Mouse (Mus musculus): ENCODE measurements around the gene Trf.
"Not testable (repeated sequence)": the region's sequence is repeated elsewhere in the genome, so short reads cannot be mapped to it uniquely, and the experiment has no call there.

Gene Trf

DNA sequence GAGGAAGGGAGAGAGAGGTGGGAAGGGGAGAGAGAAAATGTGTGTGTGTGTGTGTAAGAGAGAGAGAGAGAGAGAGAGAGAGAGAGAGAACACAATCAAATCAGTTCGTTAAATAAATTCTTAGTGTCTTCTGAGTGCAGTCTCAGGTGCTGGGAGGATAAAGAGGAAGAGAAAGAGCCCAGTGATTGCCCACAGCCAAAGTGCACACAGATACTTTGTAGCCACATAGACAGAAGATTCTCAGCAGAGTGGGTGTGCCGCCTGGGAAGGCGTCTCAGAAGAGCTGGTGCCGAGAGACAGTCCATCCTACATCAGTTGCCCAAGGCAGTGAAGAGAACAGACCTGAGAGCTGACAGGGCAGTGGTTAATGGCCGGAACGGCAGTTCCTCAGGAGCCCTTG is 16.0 kb downstream of the Trf start:
- no peak for DNase-seq

- no peak for DNase-seq
Measured at GRCm38 (mm10) chr9:103213631-103214030, 16.6 kb downstream of the Trf start.

GRCm38 (mm10) chr9:103212654-103213420 is 17.4 kb downstream of the Trf start:
- no peak for DNase-seq

- DNase-seq = no peak
Measured at GRCm38 (mm10) chr9:103208802-103209423, 21.3 kb downstream of the Trf start.

- peak; percentile 85 to 87 for DNase-seq
Measured at GRCm38 (mm10) chr9:103207846-103208245, 22.4 kb downstream of the Trf start.

DNA sequence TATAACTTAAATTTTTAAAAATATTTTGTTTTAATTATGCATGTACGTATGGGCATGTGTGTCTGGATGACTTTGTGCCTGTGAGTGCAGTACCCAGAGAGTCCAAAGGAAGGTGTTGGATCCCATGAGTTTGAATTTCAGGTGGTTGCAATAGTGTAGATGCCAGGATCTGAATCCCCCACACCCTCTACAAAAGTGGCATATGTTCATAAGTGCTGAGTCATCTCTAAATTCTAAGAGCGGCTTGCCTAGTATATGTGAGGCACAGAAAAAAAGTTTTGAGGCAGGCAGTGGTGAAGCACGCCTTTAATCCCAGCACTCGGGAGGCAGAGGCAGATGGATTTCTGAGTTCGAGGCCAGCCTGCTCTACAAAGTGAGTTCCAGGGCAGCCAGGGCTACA is 24.5 kb downstream of the Trf start:
- DNase-seq = no peak

DNA sequence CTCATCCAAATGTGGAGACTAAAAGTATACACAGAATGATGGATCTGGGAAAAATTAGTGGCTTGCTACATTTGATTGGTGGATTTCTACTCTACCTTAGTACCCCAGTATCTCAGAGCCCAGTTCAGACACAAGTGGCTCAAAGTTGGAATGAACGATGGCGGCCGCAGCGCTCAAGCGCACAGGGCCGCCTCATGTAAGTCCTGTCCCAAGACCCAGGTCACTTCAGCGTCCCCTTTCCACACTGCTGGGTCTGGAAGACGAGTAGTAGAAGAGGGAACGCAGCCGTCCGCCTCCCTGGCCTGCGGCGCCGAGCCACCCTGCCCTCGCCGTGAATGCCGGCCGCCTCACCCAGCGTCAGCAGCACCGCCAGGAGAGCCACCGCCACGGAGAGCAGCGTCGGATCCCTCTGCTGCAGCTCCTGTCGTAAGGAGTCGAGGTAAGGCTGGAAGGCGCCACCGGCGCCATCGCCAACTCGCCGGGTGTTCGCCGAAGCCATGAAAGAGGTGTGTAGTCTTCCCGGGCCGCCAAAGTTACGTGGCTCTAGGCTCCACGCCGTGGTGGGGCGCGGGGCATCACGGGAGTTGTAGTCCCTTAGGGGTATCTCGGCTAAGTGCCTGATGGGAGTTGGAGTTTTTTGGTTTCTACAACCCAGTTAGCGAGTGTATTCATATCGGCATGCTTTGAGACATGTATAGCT is 28.5 kb downstream of the Trf start, which contains the start of gene Srprb:
Gene Srprb, minus strand, starts transcription at position 577 of the 700 bp plus-strand sequence.
- peak; percentile 94 to 96 for DNase-seq

- DNase-seq = no peak
Measured at GRCm38 (mm10) chr9:103188416-103188815, 41.8 kb downstream of the Trf start.

DNA sequence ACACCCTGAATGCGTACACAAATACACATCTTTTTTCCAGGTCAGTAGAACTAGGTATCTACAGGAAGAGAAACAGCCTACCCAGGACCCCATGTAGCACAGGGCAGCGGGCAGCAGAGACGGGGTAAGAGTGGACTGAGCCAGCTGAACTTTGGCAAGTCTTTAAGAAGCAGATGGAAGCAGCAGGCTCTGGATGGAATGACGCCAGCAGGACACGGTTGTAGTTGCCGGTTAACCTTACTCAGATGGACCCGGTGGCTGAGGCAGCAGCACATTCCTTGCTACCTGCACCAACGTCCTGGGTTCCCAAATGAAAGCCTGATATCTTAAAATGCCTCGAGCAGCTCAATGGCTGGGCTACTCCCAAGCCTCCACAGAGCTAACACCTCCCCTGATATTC is 43.5 kb downstream of the Trf start:
- no peak for DNase-seq

DNA sequence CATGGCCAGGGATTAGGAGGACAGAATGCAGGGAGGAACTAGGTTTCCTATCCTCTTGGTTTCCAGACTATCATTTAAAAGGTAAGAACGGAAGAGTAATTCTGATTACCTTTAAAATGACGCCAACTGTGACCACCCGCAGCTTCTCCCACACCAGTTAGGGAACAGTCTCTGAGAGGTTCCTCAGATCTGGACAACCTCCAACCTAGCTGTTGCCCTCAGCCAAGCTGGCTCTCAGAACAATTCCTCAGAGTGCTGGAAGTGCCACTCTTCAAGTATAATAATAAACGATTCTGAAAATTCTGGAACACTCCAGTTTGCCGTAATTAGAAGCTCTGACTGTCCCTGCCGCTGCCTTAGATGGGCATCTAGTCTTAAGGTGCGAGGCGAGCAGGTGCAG is 44.3 kb downstream of the Trf start:
- no peak for DNase-seq

DNA sequence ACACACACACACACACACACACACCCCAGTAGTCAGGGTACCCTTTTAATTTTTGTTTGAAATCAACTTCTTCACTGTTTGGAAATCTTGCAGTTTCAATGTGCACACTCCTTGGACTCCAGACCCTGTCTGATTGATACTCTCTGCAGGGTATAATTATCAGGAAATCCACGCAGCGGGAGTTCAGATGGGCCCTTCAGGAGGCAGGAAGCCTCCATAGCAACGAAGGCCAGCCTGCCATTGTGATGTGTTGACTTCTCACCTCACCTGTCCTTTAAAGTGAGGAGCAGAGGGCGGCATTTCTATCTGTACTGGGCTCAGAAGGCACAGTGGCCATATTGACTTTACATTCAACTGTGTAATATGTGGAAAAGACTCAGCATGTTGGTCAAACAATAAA is 45.4 kb downstream of the Trf start:
- DNase-seq = no peak

DNA sequence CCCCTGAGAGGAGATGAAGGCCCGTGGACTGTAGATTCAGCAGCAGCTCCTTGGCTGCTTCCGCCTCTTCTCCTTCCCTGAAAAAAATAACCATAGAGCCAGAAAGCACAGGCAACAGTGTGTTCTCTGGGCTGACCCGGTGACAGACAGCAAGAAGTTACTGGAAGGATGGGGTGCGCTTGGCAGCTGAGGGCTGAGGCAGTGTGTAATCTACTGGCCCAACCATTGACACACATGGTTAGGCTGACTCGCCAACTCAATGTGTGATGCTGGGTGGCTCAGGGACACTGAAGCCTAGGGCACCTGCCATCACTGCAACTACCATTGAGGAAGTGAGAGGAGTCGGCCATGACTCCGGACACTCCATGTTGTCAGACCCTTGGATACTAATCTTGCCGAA is 48.4 kb downstream of the Trf start:
- no peak for DNase-seq

DNA sequence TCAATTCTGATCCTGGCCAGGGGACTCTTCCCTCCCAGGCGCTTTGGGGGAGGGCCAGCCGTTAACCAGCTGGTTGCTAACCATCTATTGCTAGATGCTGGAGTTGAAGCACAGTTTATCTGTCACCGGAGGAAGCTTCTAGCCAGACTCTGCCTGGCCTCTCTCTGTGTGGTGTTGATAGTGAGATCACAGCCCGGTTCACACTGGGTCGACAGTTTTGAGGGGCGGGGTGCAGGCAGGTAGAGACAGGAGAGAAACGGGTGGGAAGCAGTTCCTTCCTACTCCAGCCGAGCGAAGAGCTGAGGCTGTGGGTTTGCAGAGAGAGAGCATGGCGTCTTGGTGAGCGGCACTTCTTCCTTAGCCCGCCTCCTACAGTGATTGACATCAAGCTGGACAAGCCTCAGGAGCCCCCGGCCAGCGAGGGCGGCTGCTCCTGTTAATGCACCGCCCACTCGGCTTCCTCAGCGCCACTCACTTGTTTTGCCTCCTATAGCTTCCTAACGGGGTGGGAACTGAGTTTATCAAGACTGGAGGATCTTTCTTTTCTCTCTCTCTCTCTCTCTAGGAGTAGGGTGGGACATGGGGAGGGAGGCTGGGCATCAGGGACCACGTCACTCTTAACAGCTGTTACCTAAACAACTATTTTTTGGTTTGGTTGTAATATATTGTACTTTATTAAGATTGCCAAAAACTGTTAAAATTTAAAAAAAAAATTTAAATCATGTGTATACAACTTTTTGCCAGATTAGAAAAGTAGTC is 49.3 kb downstream of the Trf start:
- DNase-seq = peak; percentile 69 to 72

DNA sequence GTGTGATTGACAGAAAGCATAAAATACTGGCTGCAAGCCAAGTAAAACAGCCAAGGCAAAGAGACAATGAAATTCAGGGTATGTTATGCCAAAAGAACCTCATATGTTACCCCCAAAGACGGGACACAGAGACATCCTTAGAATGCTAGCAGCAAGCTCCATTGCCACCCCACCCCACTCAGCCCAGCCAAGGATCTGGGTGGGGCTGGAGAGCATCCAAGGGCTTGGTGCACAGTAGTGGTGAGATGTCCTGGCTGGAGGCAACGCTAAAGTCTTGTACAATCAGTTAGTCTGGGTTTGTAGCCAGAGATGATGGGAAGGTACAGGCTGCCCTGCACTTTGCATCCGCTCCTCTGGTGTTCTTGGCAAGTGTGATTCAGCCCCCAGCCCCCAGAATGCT is 49.9 kb downstream of the Trf start:
- no peak for DNase-seq

- DNase-seq = no peak
Measured at GRCm38 (mm10) chr9:103175692-103176091, 54.6 kb downstream of the Trf start.

GRCm38 (mm10) chr9:103174771-103175519 is 55.3 kb downstream of the Trf start:
- peak; percentile 15 to 17 for DNase-seq

- DNase-seq = no peak
Measured at GRCm38 (mm10) chr9:103168771-103169170, 61.5 kb downstream of the Trf start.

GRCm38 (mm10) chr9:103168046-103168445 is 62.2 kb downstream of the Trf start:
- DNase-seq = no peak

GRCm38 (mm10) chr9:103163806-103164205 is 66.4 kb downstream of the Trf start:
- DNase-seq = no peak

- DNase-seq = not testable (repeated sequence)
Measured at GRCm38 (mm10) chr9:103155158-103155557, 75.1 kb downstream of the Trf start.

GRCm38 (mm10) chr9:103154568-103154967 is 75.7 kb downstream of the Trf start:
- DNase-seq = no peak

Data from B cell, adult 2 months (primary cell).